Mouse (Mus musculus): ENCODE results near the gene Dgcr2.

GRCm38 (mm10) chr16:17911052-17911595 lies 12.8 kb upstream of the Dgcr2 start, which contains the start of gene Ess2:
- peak; percentile 80 for TF ChIP-seq CTCF (IDR thresholded peaks at IDR 0.05; ENCODE audit: low read depth)
- TF ChIP-seq EP300 (IDR thresholded peaks at IDR 0.05; ENCODE audit: low read depth): 0 out of 2 replicates have a peak, but pooled peaks have one; percentile 9
